Mouse (Mus musculus) neural tube, embryonic 13.5 days (tissue): ENCODE data around the gene Trim63. TPM values are rescaled to one million over a fixed set of nuclear protein-coding genes. Genes with fewer than 3 reads are reported as not detected.

Source experiments
- ATAC-seq: fragments of 200-750 bp; cut with Nextera tagmentation; 2 replicates; pipeline ENCODE4 v1.8.0; 2017; ENCODE audit warnings: low read depth, mild to moderate bottlenecking, moderate TSS enrichment, moderate library complexity
- H3K27ac ChIP-seq: fragments of 300-500 bp; sonication (generic); replicated peaks from 2 replicates; pipeline ENCODE4 v1.5.1; 2015; ENCODE audit warnings: moderate library complexity, mild to moderate bottlenecking, inconsistent platforms
- H3K27me3 ChIP-seq: fragments of 300-500 bp; sonication (generic); 2 replicates; pipeline ENCODE4 v1.6.1; 2015; ENCODE audit warnings: mild to moderate bottlenecking, inconsistent platforms
- H3K36me3 ChIP-seq: fragments of 300-500 bp; sonication (generic); 2 replicates; pipeline ENCODE4 v1.6.1; 2015; ENCODE audit warnings: mild to moderate bottlenecking, inconsistent platforms
- H3K4me1 ChIP-seq: fragments of 300-500 bp; sonication (generic); replicated peaks from 2 replicates; pipeline ENCODE4 v1.6.1; 2015; ENCODE audit warnings: inconsistent platforms
- H3K4me2 ChIP-seq: fragments of 300-500 bp; sonication (generic); 2 replicates; pipeline ENCODE4 v1.6.1; 2015; ENCODE audit warnings: inconsistent platforms, mild to moderate bottlenecking, moderate library complexity
- H3K4me3 ChIP-seq: fragments of 300-500 bp; sonication (generic); 2 replicates; pipeline ENCODE4 v1.5.1; 2015; ENCODE audit warnings: mild to moderate bottlenecking, inconsistent platforms
- H3K9ac ChIP-seq: fragments of 300-500 bp; sonication (generic); 2 replicates; pipeline ENCODE4 v1.6.1; 2015; ENCODE audit warnings: moderate library complexity, mild to moderate bottlenecking, inconsistent platforms
- H3K9me3 ChIP-seq: fragments of 300-500 bp; sonication (generic); 2 replicates; pipeline ENCODE4 v1.6.1; 2016; ENCODE audit warnings: inconsistent platforms
- WGBS: fragments of 180-500 bp; shearing (Covaris S2); methylation state at CpG from one replicate; pipeline ENCODE4 v1.1.7; 2015; 5-methylcytosine and 5-hydroxymethylcytosine counted together
- polyA plus RNA-seq: library from polyadenylated mRNA; unstranded; fragments of >200 nt; fragmentation: Nextera tagmentation; extraction: Ambion mirVana; gene quantifications from 2 replicates; pipeline ENCODE4 v1.2.1, GENCODE M21; 2015

Gene Trim63
- polyA plus RNA-seq, 1 experiment from 2014 or later: 0.88 TPM

DNA sequence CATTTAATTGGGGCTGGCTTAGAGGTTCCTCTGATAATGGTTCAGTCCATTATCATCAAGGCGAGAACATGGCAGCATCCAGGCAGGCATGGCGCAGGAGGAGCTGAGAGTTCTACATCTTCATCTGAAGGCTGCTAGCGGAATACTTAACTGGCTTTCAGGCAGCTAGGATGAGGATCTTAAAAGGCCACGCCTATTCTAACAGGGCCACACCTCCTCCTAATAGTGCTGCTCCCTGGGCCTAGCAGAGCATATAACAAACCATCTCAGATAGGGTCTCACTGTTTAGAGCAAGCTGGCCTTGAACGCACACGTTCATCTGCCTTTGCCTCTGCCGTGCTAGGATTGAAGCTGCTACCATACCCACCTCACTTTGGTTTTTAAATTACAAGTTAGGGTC lies 34.9 kb downstream of the Trim63 start:
- H3K27ac ChIP-seq: no peak overlapping the region
- no peak for ATAC-seq
- H3K27me3 ChIP-seq: peaks cover 18% of the 10 kb centered on the region
- H3K36me3 ChIP-seq: no peaks in the 10 kb centered on the region
- WGBS: 89% methylated on average over 7 of the region's 7 CpGs
- H3K9ac ChIP-seq: no peak overlapping the region
- H3K4me1 ChIP-seq: peaks cover 14% of the 10 kb centered on the region
- H3K4me2 ChIP-seq: no peak overlapping the region
- no peaks in the 10 kb centered on the region for H3K9me3 ChIP-seq
- no peak overlapping the region for H3K4me3 ChIP-seq

DNA sequence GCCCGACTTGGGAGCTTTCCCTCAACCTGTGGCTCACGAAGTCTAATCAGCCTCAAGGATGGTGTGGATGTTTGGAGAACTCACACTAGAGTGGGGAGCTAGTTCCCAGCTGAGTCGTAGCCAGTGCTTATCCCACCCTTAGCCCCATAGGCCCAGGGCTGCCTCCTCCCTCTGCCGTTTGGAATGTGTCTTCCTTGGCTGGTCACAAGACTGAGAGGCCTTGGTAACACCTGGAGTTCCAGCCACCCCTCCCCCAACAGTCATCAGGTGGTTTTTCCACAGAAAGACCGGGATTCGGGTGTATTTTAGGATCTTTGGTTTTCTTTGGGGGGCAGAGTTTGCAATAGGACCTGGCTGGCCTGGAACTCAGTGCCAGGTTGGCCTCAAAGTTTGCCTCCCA lies 35.7 kb downstream of the Trim63 start:
- H3K36me3 ChIP-seq: no peaks in the 10 kb centered on the region
- H3K4me3 ChIP-seq: no peak overlapping the region
- peaks cover 10% of the 10 kb centered on the region for H3K27me3 ChIP-seq
- H3K27ac ChIP-seq: no peak overlapping the region
- no peak overlapping the region for H3K9ac ChIP-seq
- no peak for ATAC-seq
- H3K4me2 ChIP-seq: no peak overlapping the region
- H3K4me1 ChIP-seq: peaks cover 14% of the 10 kb centered on the region
- WGBS: 85% methylated on average over 6 of the region's 6 CpGs
- H3K9me3 ChIP-seq: no peaks in the 10 kb centered on the region

GRCm38 (mm10) chr4:134351329-134352260 lies 36.7 kb downstream of the Trim63 start:
- Histone ChIP-seq H3K4me2 (no peak overlapping the region), H3K4me1 (peaks cover 14% of the 10 kb centered on the region), H3K27ac (no peak overlapping the region), H3K9me3 (no peaks in the 10 kb centered on the region), H3K27me3 (peaks cover under 1% of the 10 kb centered on the region; the same call in 1 of the 2 replicates), H3K36me3 (no peaks in the 10 kb centered on the region), H3K4me3 (no peak overlapping the region), H3K9ac (no peak overlapping the region)
- no peak for ATAC-seq
- 49% methylated on average over 18 of the region's 18 CpGs for WGBS

GRCm38 (mm10) chr4:134352261-134352707 lies 37.4 kb downstream of the Trim63 start:
- Histone ChIP-seq H3K27ac (no peak overlapping the region), H3K9me3 (no peaks in the 10 kb centered on the region), H3K4me2 (no peak overlapping the region), H3K4me3 (no peak overlapping the region), H3K4me1 (peaks cover 18% of the 10 kb centered on the region), H3K9ac (no peak overlapping the region), H3K27me3 (no peaks in the 10 kb centered on the region), H3K36me3 (no peaks in the 10 kb centered on the region)
- 53% methylated on average over 12 of the region's 12 CpGs for WGBS
- no peak for ATAC-seq

DNA sequence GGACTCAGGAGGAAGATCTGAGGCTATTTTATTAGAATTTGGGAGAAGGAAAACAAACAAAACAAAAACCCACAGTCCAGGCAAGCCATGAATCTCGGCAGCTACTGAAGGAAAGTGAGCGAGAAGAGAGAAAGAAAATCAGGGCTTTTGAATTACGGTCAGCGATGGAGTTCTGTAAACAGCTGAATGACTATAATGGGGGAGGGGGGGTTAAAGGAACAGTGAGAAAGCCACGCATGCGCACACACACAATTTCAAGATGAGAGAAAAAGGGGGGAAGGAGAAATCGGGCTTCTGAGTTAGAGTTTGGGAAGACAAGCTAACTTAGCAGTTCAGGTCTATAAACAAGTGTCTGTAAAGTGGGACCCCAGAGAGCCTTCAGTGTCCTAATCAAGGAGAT lies 38.0 kb downstream of the Trim63 start:
- no peaks in the 10 kb centered on the region for H3K36me3 ChIP-seq
- no peak overlapping the region for H3K4me2 ChIP-seq
- H3K9ac ChIP-seq: no peak overlapping the region
- WGBS: 70% methylated on average over 7 of the region's 7 CpGs
- H3K4me1 ChIP-seq: peaks cover 24% of the 10 kb centered on the region
- H3K27ac ChIP-seq: no peak overlapping the region
- no peak overlapping the region for H3K4me3 ChIP-seq
- ATAC-seq: no peak
- peaks cover 6% of the 10 kb centered on the region; the same call in 1 of the 2 replicates for H3K27me3 ChIP-seq
- no peaks in the 10 kb centered on the region for H3K9me3 ChIP-seq

GRCm38 (mm10) chr4:134353527-134354409 lies 38.8 kb downstream of the Trim63 start:
- H3K4me2 ChIP-seq: no peak overlapping the region
- no peaks in the 10 kb centered on the region for H3K9me3 ChIP-seq
- no peak overlapping the region for H3K4me3 ChIP-seq
- 76% methylated on average over 5 of the region's 5 CpGs for WGBS
- H3K36me3 ChIP-seq: no peaks in the 10 kb centered on the region
- no peak for ATAC-seq
- no peak overlapping the region for H3K27ac ChIP-seq
- peaks cover 24% of the 10 kb centered on the region for H3K4me1 ChIP-seq
- H3K9ac ChIP-seq: no peak overlapping the region
- H3K27me3 ChIP-seq: peaks cover 7% of the 10 kb centered on the region; the same call in 1 of the 2 replicates

GRCm38 (mm10) chr4:134355841-134356452 lies 41.0 kb downstream of the Trim63 start:
- ATAC-seq: no peak
- H3K9me3 ChIP-seq: no peaks in the 10 kb centered on the region

GRCm38 (mm10) chr4:134356591-134357460 lies 41.9 kb downstream of the Trim63 start:
- Histone ChIP-seq H3K4me1 (peaks cover 18% of the 10 kb centered on the region), H3K9me3 (no peaks in the 10 kb centered on the region), H3K9ac (peak overlapping the region; percentile 41; the same call in 1 of the 2 replicates), H3K4me3 (peak overlapping the region; percentile 5), H3K27ac (no peak overlapping the region), H3K27me3 (peaks cover 7% of the 10 kb centered on the region; the same call in 1 of the 2 replicates), H3K4me2 (peak overlapping the region; percentile 49), H3K36me3 (no peaks in the 10 kb centered on the region)
- WGBS: 18% methylated on average over 22 of the region's 22 CpGs
- ATAC-seq: 0 out of 2 replicates have a peak, but pooled peaks have one; percentile 44

More at GRCm38 (mm10) chr4:134355841-134356452, 41.0 kb downstream of the Trim63 start:
- H3K36me3 ChIP-seq: no peaks in the 10 kb centered on the region
- H3K9ac ChIP-seq: 0 out of 2 replicates have a peak overlapping the region, but pooled peaks have one; percentile 5
- peaks cover 7% of the 10 kb centered on the region; the same call in 1 of the 2 replicates for H3K27me3 ChIP-seq
- no peak overlapping the region for H3K27ac ChIP-seq
- WGBS: 49% methylated on average over 16 of the region's 16 CpGs
- peaks cover 24% of the 10 kb centered on the region for H3K4me1 ChIP-seq
- H3K4me3 ChIP-seq: no peak overlapping the region
- H3K4me2 ChIP-seq: no peak overlapping the region

- 0 out of 2 replicates have a peak, but pooled peaks have one; percentile 6 for ATAC-seq
- H3K4me3 ChIP-seq: peak overlapping the region; percentile 5
- peaks cover 12% of the 10 kb centered on the region for H3K4me1 ChIP-seq
- H3K27me3 ChIP-seq: peaks cover 7% of the 10 kb centered on the region; the same call in 1 of the 2 replicates
- WGBS: 35% methylated on average over 17 of the region's 17 CpGs
- peak overlapping the region; percentile 41; the same call in 1 of the 2 replicates for H3K9ac ChIP-seq
- H3K4me2 ChIP-seq: peak overlapping the region; percentile 49
- H3K36me3 ChIP-seq: no peaks in the 10 kb centered on the region
- H3K27ac ChIP-seq: no peak overlapping the region
- no peaks in the 10 kb centered on the region for H3K9me3 ChIP-seq
Measured at GRCm38 (mm10) chr4:134357461-134357771, 42.5 kb downstream of the Trim63 start.

DNA sequence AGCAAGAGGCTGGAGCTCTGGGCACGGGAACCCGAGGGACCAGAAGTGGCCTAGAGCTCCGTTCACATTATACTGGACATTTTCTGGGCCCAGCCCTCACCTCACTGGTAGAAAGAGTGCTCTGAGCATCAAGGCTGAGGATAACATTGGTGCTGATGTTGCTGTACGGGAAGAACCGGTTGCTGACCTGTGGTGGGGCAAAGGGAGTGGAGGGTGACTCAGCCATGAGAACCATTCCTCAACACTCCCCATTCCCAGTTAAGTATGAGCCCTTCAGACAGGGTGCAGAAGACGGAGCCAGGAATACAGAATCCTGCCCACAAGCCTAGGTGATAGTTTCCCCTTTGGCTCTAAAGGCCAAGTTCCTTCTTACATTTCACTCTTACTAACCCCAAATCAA lies 44.7 kb downstream of the Trim63 start:
- Histone ChIP-seq H3K4me3 (no peak overlapping the region), H3K4me2 (no peak overlapping the region), H3K9ac (no peak overlapping the region), H3K4me1 (peaks cover 10% of the 10 kb centered on the region), H3K36me3 (no peaks in the 10 kb centered on the region), H3K27ac (no peak overlapping the region), H3K9me3 (no peaks in the 10 kb centered on the region), H3K27me3 (peaks cover 21% of the 10 kb centered on the region)
- WGBS: 88% methylated on average over 6 of the region's 6 CpGs
- ATAC-seq: no peak

GRCm38 (mm10) chr4:134361215-134361614 lies 46.3 kb downstream of the Trim63 start:
- Histone ChIP-seq H3K36me3 (no peaks in the 10 kb centered on the region), H3K4me2 (no peak overlapping the region), H3K27ac (no peak overlapping the region), H3K9me3 (no peaks in the 10 kb centered on the region), H3K9ac (no peak overlapping the region), H3K27me3 (peaks cover 29% of the 10 kb centered on the region), H3K4me3 (no peak overlapping the region), H3K4me1 (peaks cover 10% of the 10 kb centered on the region)
- no peak for ATAC-seq
- WGBS: 41% methylated on average over 5 of the region's 5 CpGs
